8 mouse cellular contexts compared by ENCODE assay signal in the genomic region with DNA sequence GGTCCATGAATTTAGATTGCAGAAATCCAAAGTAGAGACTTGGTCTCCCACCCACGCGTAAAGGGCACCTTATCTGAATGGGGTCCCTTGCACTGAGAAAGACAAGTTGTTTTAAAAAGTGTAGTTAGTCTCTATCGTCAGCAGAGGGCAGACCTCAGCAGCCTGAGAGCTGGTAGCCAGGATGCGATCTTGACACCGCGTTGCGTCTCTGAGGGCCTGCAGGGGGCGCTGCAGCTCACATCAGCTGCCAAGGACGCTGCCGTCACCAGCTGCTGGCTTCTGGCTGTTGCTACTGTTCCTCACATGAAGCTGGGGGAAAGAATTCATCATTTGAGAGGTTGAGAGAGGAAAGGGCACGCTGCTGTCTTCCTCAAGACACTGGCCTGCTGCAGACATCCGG. TPM values are rescaled to one million over a fixed set of nuclear protein-coding genes. Genes with fewer than 3 reads are reported as not detected.
DNase-seq lines count a peak whose midpoint lies in the region; ATAC-seq and TF ChIP-seq lines count a peak whose summit lies in the region.

No protein-coding gene starts in this region.

- H3K4me1 ChIP-seq in ES-E14 (ENCODE audit: control insufficient read depth in 2 of 2, insufficient read depth in 2 of 2, low read length in 2 of 2, poor library complexity in 1 of 2), result no peaks in the 10 kb centered on the region
- H3K4me1 ChIP-seq in forebrain, embryonic 16.5 days (replicated peaks; ENCODE audit: control insufficient read depth, insufficient read depth, low read length), result no peaks in the 10 kb centered on the region
- no peaks in the 10 kb centered on the region; the same call in 1 of the 2 replicates for H3K4me1 ChIP-seq in lung, adult 2 months (ENCODE audit: control insufficient read depth, insufficient read depth, low read length)
- H3K4me1 ChIP-seq in olfactory bulb, adult 2 months (ENCODE audit: control insufficient read depth, insufficient read depth, low read length), result no peaks in the 10 kb centered on the region

- no peak overlapping the region for H3K27ac ChIP-seq in ES-E14 (ENCODE audit: insufficient read depth, low read depth, low read length, poor library complexity, severe bottlenecking)
- H3K27ac ChIP-seq in forebrain, embryonic 16.5 days (ENCODE audit: low read length), result no peak overlapping the region
- H3K27ac ChIP-seq in olfactory bulb, adult 2 months (ENCODE audit: insufficient read depth, low read depth, low read length), result no peak overlapping the region

- DNase-seq in ES-E14 (ENCODE audit: low read depth, low spot score), result peak; percentile 89
- peak; percentile 91 for DNase-seq in c-Kit-positive CD71-positive TER-119-positive erythroid progenitor cells, embryonic 14.5 days (ENCODE audit: low spot score)
- peak; percentile 72 for DNase-seq in heart, postnatal 25 days (ENCODE audit: low spot score)
- peak; percentile 88 for DNase-seq in large intestine, adult 2 months (ENCODE audit: low read depth, low spot score)
- DNase-seq in lung, adult 2 months, result peak; percentile 80
- peak; percentile 85 for DNase-seq in testis, postnatal 14 days (ENCODE audit: low spot score)

- H3K4me2 ChIP-seq in forebrain, embryonic 16.5 days (ENCODE audit: low read length), result no peak overlapping the region

- H3K27me3 ChIP-seq in forebrain, embryonic 16.5 days (replicated peaks; ENCODE audit: control insufficient read depth, insufficient read depth, low read length), result no peaks in the 10 kb centered on the region

- TF ChIP-seq POLR2A in lung, adult 2 months (IDR thresholded peaks at IDR 0.05; ENCODE audit: borderline replicate concordance, extremely low read depth, low read depth, low read length), result no peak
- TF ChIP-seq POLR2A in olfactory bulb, adult 2 months (IDR thresholded peaks at IDR 0.05; ENCODE audit: insufficient read depth, low read depth, low read length), result no peak

- no peaks in the 10 kb centered on the region for H3K9me3 ChIP-seq in ES-E14 (ENCODE audit: control insufficient read depth, insufficient read depth, low read depth, low read length)
- no peaks in the 10 kb centered on the region for H3K9me3 ChIP-seq in forebrain, embryonic 16.5 days (ENCODE audit: control insufficient read depth, low read length)

- peak; percentile 52 for ATAC-seq in forebrain, embryonic 16.5 days

- WGBS in forebrain, embryonic 16.5 days, result 12% methylated on average over 12 of the region's 12 CpGs
- WGBS in large intestine, adult 2 months, result 11% methylated on average over 12 of the region's 12 CpGs
- whole genome bisulfite sequencing in lung, adult 2 months, result 4% methylated on average over 12 of the region's 12 CpGs
- WGBS in olfactory bulb, adult 2 months, result 13% methylated on average over 12 of the region's 12 CpGs

- in situ Hi-C loops in ES-E14 (cut with MboI; ENCODE audit: low sequenced_read_pairs in 2 of 2, unreplicated experiment in 2 of 2), result loop anchor here (5.0 kb wide), 1 partner anchor 446 kb away; no protein-coding TSS in a partner anchor

- peak; percentile 99 for TF ChIP-seq CTCF in lung, adult 2 months (IDR thresholded peaks at IDR 0.05; ENCODE audit: insufficient read depth, low read length)
- TF ChIP-seq CTCF in olfactory bulb, adult 2 months (IDR thresholded peaks at IDR 0.05; ENCODE audit: insufficient read depth, low read depth, low read length), result peak; percentile 99

- intact Hi-C loops in heart, postnatal 25 days (cut with DNase I), result loop anchor here (2.0 kb wide), 2 partner anchors 412 to 446 kb away; no protein-coding TSS in a partner anchor

- no peaks in the 10 kb centered on the region for H3K36me3 ChIP-seq in ES-E14 (ENCODE audit: control insufficient read depth, insufficient read depth, low read length, poor library complexity, severe bottlenecking)
- no peaks in the 10 kb centered on the region for H3K36me3 ChIP-seq in forebrain, embryonic 16.5 days (ENCODE audit: control insufficient read depth, insufficient read depth)

- no peak overlapping the region for H3K4me3 ChIP-seq in ES-E14 (ENCODE audit: insufficient read depth in 1 of 2, low read depth in 1 of 2, low read length in 2 of 2, poor library complexity in 1 of 2, severe bottlenecking in 1 of 2)
- H3K4me3 ChIP-seq in forebrain, embryonic 16.5 days (replicated peaks; ENCODE audit: low read length), result no peak overlapping the region
- no peak overlapping the region for H3K4me3 ChIP-seq in lung, adult 2 months (replicated peaks; ENCODE audit: extremely low read depth, low read depth, low read length)
- H3K4me3 ChIP-seq in olfactory bulb, adult 2 months (ENCODE audit: insufficient read depth, low read depth, low read length), result no peak overlapping the region

- no peak overlapping the region for H3K9ac ChIP-seq in ES-E14 (ENCODE audit: insufficient read depth, low read depth, low read length, poor library complexity, severe bottlenecking)
- H3K9ac ChIP-seq in forebrain, embryonic 16.5 days (replicated peaks; ENCODE audit: low read depth, low read length), result no peak overlapping the region

TF ChIP-seq in ES-E14, 5 proteins besides CTCF, POLR2A, EP300 and RAD21:
- TF ChIP-seq ZNF384 (IDR thresholded peaks at IDR 0.05; ENCODE audit: low read depth, low read length), result 0 out of 2 replicates have a peak, but pooled peaks have one; percentile 32
- no peak for TF ChIP-seq HCFC1 (IDR thresholded peaks at IDR 0.05; ENCODE audit: borderline replicate concordance, insufficient read depth, low read length)
- no peak for TF ChIP-seq MAFK (IDR thresholded peaks at IDR 0.05; ENCODE audit: insufficient read depth, low read depth, low read length)
- peak; percentile 97 for TF ChIP-seq ZC3H11A (IDR thresholded peaks at IDR 0.05; ENCODE audit: borderline replicate concordance, low read depth, low read length)
- TF ChIP-seq CHD2 (IDR thresholded peaks at IDR 0.05; ENCODE audit: low read depth, low read length), result no peak

RNA-seq across cellular contexts. Expression of gene Dtnbp1, which starts 28.9 kb away (rescaled TPM):
- 12.3 and 15.8 TPM in 2 replicates for total RNA-seq in ES-E14 (2012; rRNA removed)
- 95.1 and 118 TPM in 2 replicates for polyA plus RNA-seq in forebrain, embryonic 16.5 days (2015; fragmentation: Nextera tagmentation; extraction: Ambion mirVana)
- total RNA-seq in heart, postnatal 25 days (2021), result 10 to 100 TPM; 84.2 to 88.3 TPM
- 38.6 and 40.9 TPM in 2 replicates for polyA plus RNA-seq in large intestine, adult 2 months (2012; rRNA removed)
- 45.6 and 70.0 TPM in 2 replicates for polyA plus RNA-seq in lung, adult 2 months (2012; rRNA removed)
- polyA plus RNA-seq in olfactory bulb, adult 2 months (2012; ENCODE audit: insufficient read depth, insufficient read length, low replicate concordance, missing spikeins), result not detected in 2 replicates

RNA-seq across cellular contexts. Expression of gene Gm9817, which starts 47.7 kb away (rescaled TPM):
- 8.5 and 12.3 TPM in 2 replicates for total RNA-seq in ES-E14 (2012; rRNA removed)
- polyA plus RNA-seq in forebrain, embryonic 16.5 days (2015; fragmentation: Nextera tagmentation; extraction: Ambion mirVana), result not detected in 2 replicates
- total RNA-seq in heart, postnatal 25 days (2021), result under 1 TPM; 0.17 to 0.18 TPM
- polyA plus RNA-seq in large intestine, adult 2 months (2012; rRNA removed), result 0.11 and 0.46 TPM in 2 replicates
- polyA plus RNA-seq in lung, adult 2 months (2012; rRNA removed), result 0.07 and 0.18 TPM in 2 replicates
- polyA plus RNA-seq in olfactory bulb, adult 2 months (2012; ENCODE audit: insufficient read depth, insufficient read length, low replicate concordance, missing spikeins), result not detected in 2 replicates
